In the genomic region with DNA sequence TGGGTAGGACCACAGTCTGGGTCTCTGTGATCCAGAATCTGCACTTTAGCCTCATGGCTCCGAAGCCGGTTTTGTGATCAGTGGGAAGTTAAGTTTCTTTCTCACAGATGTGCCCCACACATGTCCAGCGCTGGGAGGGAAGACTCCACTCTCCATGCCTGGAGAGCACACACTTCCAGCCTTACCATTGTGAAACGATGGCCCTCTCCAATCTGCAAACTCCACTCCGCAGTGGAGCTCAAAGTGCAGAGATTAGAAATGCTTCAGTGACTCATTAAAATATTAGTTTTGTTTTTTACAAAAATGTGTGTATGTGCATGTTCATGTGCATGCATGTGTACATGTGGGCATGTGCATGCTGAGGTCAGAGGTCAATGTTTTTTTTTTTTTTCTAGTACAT, we compare ENCODE assay signal across 11 mouse cellular contexts.
"Had no signal": no experiment of that assay in that cellular context is flagged by ENCODE, and none has a peak within 500 bp of the region (broad histone marks: within the 10 kb centered on the region; RNA-seq: fewer than 3 reads in every experiment).

No protein-coding gene starts in this region.

- ATAC-seq: inflammation-experienced regulatory T-cells, adult 6 months had no signal

- H3K9ac ChIP-seq: liver, embryonic 13.5 days had no signal

- H3K9me3 ChIP-seq: liver, embryonic 13.5 days had no signal

- H3K27me3 ChIP-seq: liver, embryonic 13.5 days had no signal

- H3K27ac ChIP-seq: layer of hippocampus, adult 2 months; liver, embryonic 13.5 days had no signal

- H3K4me2 ChIP-seq: liver, embryonic 13.5 days; midbrain, embryonic 11.5 days had no signal

- DNase-seq: layer of hippocampus, adult 9-11 months; liver, embryonic 13.5 days; lung, adult 2 months; lung, postnatal 14 days; lung, postnatal 4 days; midbrain, embryonic 14.5 days; thymus, adult 18-20 months; thymus, postnatal 36 days had no signal

- H3K36me3 ChIP-seq: liver, embryonic 13.5 days had no signal

- H3K4me3 ChIP-seq: layer of hippocampus, adult 2 months; liver, embryonic 13.5 days had no signal
